Mouse (Mus musculus) brown adipose tissue, adult 24 weeks (tissue): ENCODE results near the gene Gm6509. TPM values are rescaled to one million over a fixed set of nuclear protein-coding genes. Genes with fewer than 3 reads are reported as not detected.
"Not testable (repeated sequence)": the region's sequence is repeated elsewhere in the genome, so short reads cannot be mapped to it uniquely, and the experiment has no call there.

Experiments used
- H3K27ac ChIP-seq: fragments of 200-500 bp; replicated peaks from 2 replicates; pipeline ENCODE4 v1.5.1; 2012; ENCODE audit warnings: low read depth, mild to moderate bottlenecking, low read length
- H3K4me1 ChIP-seq: fragments of 200-500 bp; 2 replicates; pipeline ENCODE4 v1.6.1; 2012; ENCODE audit warnings: low read length, mixed read lengths; ENCODE audit not compliant: control insufficient read depth, insufficient read depth, insufficient read length
- H3K4me3 ChIP-seq: fragments of 200-500 bp; 2 replicates; pipeline ENCODE4 v1.5.1; 2012; ENCODE audit warnings: low read depth, mild to moderate bottlenecking, low read length, moderate library complexity; ENCODE audit not compliant: insufficient read depth
- polyA plus RNA-seq: library from polyadenylated mRNA; stranded (reverse); fragments of >200 nt; gene quantifications from 2 replicates; pipeline ENCODE4 v1.2.4, GENCODE M21; 2012; ENCODE audit not compliant: missing spikeins, insufficient read depth, insufficient read length

The Gm6509 gene
- not detected in 2 replicates for polyA plus RNA-seq

GRCm38 (mm10) chr5:94623679-94624078 lies at the start of gene Gm6509:
Gene Gm6509 (plus strand): TSS chr5:94623979.
- H3K4me3 ChIP-seq, H3K4me1 ChIP-seq, H3K27ac ChIP-seq: not testable (repeated sequence)

DNA sequence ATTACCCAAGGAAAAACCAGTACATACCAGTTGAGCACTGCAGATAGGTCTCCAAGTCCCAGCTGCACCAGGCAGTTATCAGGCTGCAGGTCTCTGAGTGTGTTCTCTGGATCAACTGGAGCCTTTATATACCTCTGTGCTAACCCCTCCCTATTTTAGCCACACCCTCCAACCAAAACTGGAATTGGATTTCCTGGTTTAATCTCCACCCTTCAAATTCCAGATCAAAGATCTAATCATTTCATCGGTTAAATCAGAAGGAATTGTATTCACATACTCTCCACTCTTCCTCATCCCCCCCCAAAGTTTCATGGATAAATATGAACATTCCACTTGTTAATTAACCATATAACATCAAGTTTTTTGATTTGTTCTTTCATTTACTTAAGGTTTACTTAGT lies 7.5 kb upstream of the Gm6509 start, which contains the start of gene Gm3147:
Gene Gm3147 (minus strand): TSS at position 101 of the 400 bp plus-strand sequence.
- H3K4me3 ChIP-seq, H3K4me1 ChIP-seq, H3K27ac ChIP-seq: not testable (repeated sequence)

GRCm38 (mm10) chr5:94648082-94648481 lies 24.3 kb downstream of the Gm6509 start, which contains the start of gene Gm6205:
Gene Gm6205 (plus strand): TSS chr5:94648382.
- not testable (repeated sequence) for H3K4me1 ChIP-seq, H3K27ac ChIP-seq, H3K4me3 ChIP-seq

Other genes with a start within 250 kb of the Gm6509 start
- gene Gm7682, start 178.2 kb upstream of the Gm6509 start, polyA plus RNA-seq, result not detected in 2 replicates
- not detected in 2 replicates for gene Gm3139, start 97.7 kb upstream of the Gm6509 start, polyA plus RNA-seq
- not detected in 2 replicates for gene Gm3147, start 7.6 kb upstream of the Gm6509 start, polyA plus RNA-seq
- not detected in 2 replicates for gene Gm6205, start 24.4 kb downstream of the Gm6509 start, polyA plus RNA-seq
- gene Gm3183, start 241.5 kb downstream of the Gm6509 start, polyA plus RNA-seq, result not detected in 2 replicates